Mouse (Mus musculus) layer of hippocampus, adult 9-10 months (tissue): ENCODE data around the gene Pgbd5.

ENCODE experiments used
- DNase-seq: peaks from one replicate; pipeline ENCODE4 v3.0.0; 2022; ENCODE audit warnings: low spot score

Gene Pgbd5

GRCm38 (mm10) chr8:124346852-124347523 lies 92.5 kb downstream of the Pgbd5 start:
- peak; percentile 22 for DNase-seq

GRCm38 (mm10) chr8:124345098-124345497 lies 94.4 kb downstream of the Pgbd5 start:
- no peak for DNase-seq

- DNase-seq, result no peak
Measured at GRCm38 (mm10) chr8:124343991-124344390, 95.5 kb downstream of the Pgbd5 start.

GRCm38 (mm10) chr8:124343151-124343550 lies 96.3 kb downstream of the Pgbd5 start:
- DNase-seq, result no peak

- no peak for DNase-seq
Measured at GRCm38 (mm10) chr8:124340360-124341068, 98.9 kb downstream of the Pgbd5 start.

- no peak for DNase-seq
Measured at GRCm38 (mm10) chr8:124339742-124340141, 99.7 kb downstream of the Pgbd5 start.

- DNase-seq, result no peak
Measured at GRCm38 (mm10) chr8:124336302-124336701, 103.2 kb downstream of the Pgbd5 start.

GRCm38 (mm10) chr8:124331706-124332105 lies 107.8 kb downstream of the Pgbd5 start:
- DNase-seq, result no peak

GRCm38 (mm10) chr8:124331094-124331493 lies 108.4 kb downstream of the Pgbd5 start:
- DNase-seq, result no peak

GRCm38 (mm10) chr8:124330433-124330832 lies 109.0 kb downstream of the Pgbd5 start:
- no peak for DNase-seq

- no peak for DNase-seq
Measured at GRCm38 (mm10) chr8:124329690-124330089, 109.8 kb downstream of the Pgbd5 start.

GRCm38 (mm10) chr8:124328259-124328658 lies 111.2 kb downstream of the Pgbd5 start:
- no peak for DNase-seq

- DNase-seq, result no peak
Measured at GRCm38 (mm10) chr8:124323356-124323755, 116.1 kb downstream of the Pgbd5 start.

- no peak for DNase-seq
Measured at GRCm38 (mm10) chr8:124321227-124321840, 118.1 kb downstream of the Pgbd5 start.

GRCm38 (mm10) chr8:124319316-124319652 lies 120.2 kb downstream of the Pgbd5 start:
- DNase-seq, result no peak
